Mouse (Mus musculus) liver, embryonic 12.5 days (tissue): Measurements from ENCODE around the gene Twf1. TPM values are rescaled to one million over a fixed set of nuclear protein-coding genes. Genes with fewer than 3 reads are reported as not detected.

Experiments used
- ATAC-seq: fragments of 200-750 bp; cut with Nextera tagmentation; 2 replicates; pipeline ENCODE4 v1.8.0; 2017; ENCODE audit warnings: moderate number of reproducible peaks, mild to moderate bottlenecking, moderate library complexity
- H3K27ac ChIP-seq: fragments of 300-500 bp; sonication (generic); 2 replicates; pipeline ENCODE4 v1.5.1; 2016; ENCODE audit warnings: mild to moderate bottlenecking
- H3K27me3 ChIP-seq: fragments of 300-500 bp; sonication (generic); replicated peaks from 2 replicates; pipeline ENCODE4 v1.6.1; 2016; ENCODE audit warnings: mild to moderate bottlenecking, moderate library complexity
- H3K36me3 ChIP-seq: fragments of 300-500 bp; sonication (generic); 2 replicates; pipeline ENCODE4 v1.6.1; 2016; ENCODE audit warnings: mild to moderate bottlenecking, moderate library complexity
- H3K4me1 ChIP-seq: fragments of 300-500 bp; sonication (generic); 2 replicates; pipeline ENCODE4 v1.6.1; 2016
- H3K4me2 ChIP-seq: fragments of 300-500 bp; sonication (generic); 2 replicates; pipeline ENCODE4 v1.6.1; 2016; ENCODE audit warnings: mild to moderate bottlenecking, moderate library complexity
- H3K4me3 ChIP-seq: fragments of 300-500 bp; sonication (generic); 2 replicates; pipeline ENCODE4 v1.5.1; 2016; ENCODE audit warnings: mild to moderate bottlenecking, moderate library complexity
- H3K9ac ChIP-seq: fragments of 300-500 bp; sonication (generic); 2 replicates; pipeline ENCODE4 v1.6.1; 2016; ENCODE audit warnings: mild to moderate bottlenecking, moderate library complexity
- H3K9me3 ChIP-seq: fragments of 300-500 bp; sonication (generic); replicated peaks from 2 replicates; pipeline ENCODE4 v1.6.1; 2016; ENCODE audit warnings: mild to moderate bottlenecking, moderate library complexity
- whole genome bisulfite sequencing: fragments of 180-500 bp; shearing (Covaris S2); methylation state at CpG from one replicate; pipeline ENCODE4 v1.1.7; 2016; ENCODE audit not compliant: insufficient replicate concordance; 5-methylcytosine and 5-hydroxymethylcytosine counted together
- polyA plus RNA-seq: library from polyadenylated mRNA; unstranded; fragments of >200 nt; fragmentation: Nextera tagmentation; extraction: Ambion mirVana; gene quantifications from 2 replicates; pipeline ENCODE4 v1.2.1, GENCODE M21; 2016

Gene Twf1
- polyA plus RNA-seq, 1 experiment from 2014 or later: 31.4 TPM

GRCm38 (mm10) chr15:94535521-94535920 is 54.2 kb downstream of the Twf1 start:
- no peak overlapping the region for H3K27ac ChIP-seq
- no peak overlapping the region for H3K4me3 ChIP-seq
- ATAC-seq: no peak
- no peak overlapping the region for H3K4me2 ChIP-seq
- H3K9me3 ChIP-seq: no peaks in the 10 kb centered on the region
- H3K4me1 ChIP-seq: no peaks in the 10 kb centered on the region
- no peaks in the 10 kb centered on the region for H3K27me3 ChIP-seq
- H3K36me3 ChIP-seq: peaks cover 32% of the 10 kb centered on the region
- WGBS: 65% methylated on average over 7 of the region's 7 CpGs
- H3K9ac ChIP-seq: no peak overlapping the region

- H3K27me3 ChIP-seq: no peaks in the 10 kb centered on the region
- H3K36me3 ChIP-seq: peaks cover 45% of the 10 kb centered on the region
- no peak overlapping the region for H3K4me3 ChIP-seq
- no peak overlapping the region for H3K4me2 ChIP-seq
- H3K9ac ChIP-seq: no peak overlapping the region
- H3K27ac ChIP-seq: no peak overlapping the region
- H3K9me3 ChIP-seq: no peaks in the 10 kb centered on the region
- 80% methylated on average over 6 of the region's 6 CpGs for WGBS
- H3K4me1 ChIP-seq: no peaks in the 10 kb centered on the region
- no peak for ATAC-seq
Measured at GRCm38 (mm10) chr15:94532956-94533355, 56.7 kb downstream of the Twf1 start.

- no peak for ATAC-seq
- Histone ChIP-seq H3K9me3 (no peaks in the 10 kb centered on the region), H3K27ac (no peak overlapping the region), H3K9ac (no peak overlapping the region), H3K4me1 (no peaks in the 10 kb centered on the region), H3K36me3 (peaks cover 51% of the 10 kb centered on the region), H3K27me3 (no peaks in the 10 kb centered on the region), H3K4me3 (no peak overlapping the region), H3K4me2 (no peak overlapping the region)
- WGBS: 69% methylated on average over 5 of the region's 5 CpGs
Measured at GRCm38 (mm10) chr15:94532306-94532705, 57.4 kb downstream of the Twf1 start.

GRCm38 (mm10) chr15:94530519-94530918 is 59.2 kb downstream of the Twf1 start:
- Histone ChIP-seq H3K9me3 (no peaks in the 10 kb centered on the region), H3K36me3 (peaks cover 67% of the 10 kb centered on the region), H3K4me3 (no peak overlapping the region), H3K4me1 (no peaks in the 10 kb centered on the region), H3K4me2 (no peak overlapping the region), H3K27me3 (no peaks in the 10 kb centered on the region), H3K27ac (no peak overlapping the region), H3K9ac (no peak overlapping the region)
- WGBS: 68% methylated on average over 3 of the region's 3 CpGs
- ATAC-seq: no peak

Other genes with a start within 250 kb of the Twf1 start
- gene Adamts20, start 124.5 kb downstream of the Twf1 start, polyA plus RNA-seq: 0.33 and 0.44 TPM in 2 replicates
- gene Pus7l, start 46.3 kb downstream of the Twf1 start, polyA plus RNA-seq: 7.7 and 8.0 TPM in 2 replicates
- gene Irak4, start 46.2 kb downstream of the Twf1 start, polyA plus RNA-seq: 4.3 and 4.6 TPM in 2 replicates
- gene Tmem117, start 39.3 kb upstream of the Twf1 start, polyA plus RNA-seq: not detected in 2 replicates